Mouse (Mus musculus): ENCODE results near the gene Eif2s1. TPM values are rescaled to one million over a fixed set of nuclear protein-coding genes. Genes with fewer than 3 reads are reported as not detected.
A peak's percentile ranks its signal among the peaks of the same experiment; 100 is the strongest.

Gene Eif2s1
- 10 to 100 TPM; 94.9 to 96.6 TPM for total RNA-seq (2021)
- long read RNA-seq, experiment 1, transcript Eif2s1-201 (8 exons, 3,405 nt), result major isoform, 175 of 186 reads
- long read RNA-seq, experiment 1, partial matches to known transcripts, result 5 of 186 reads
- long read RNA-seq, experiment 1, other reads (novel, unspliced or antisense), result 6 of 186 reads
- long read RNA-seq, experiment 2, transcript Eif2s1-201 (8 exons, 3,405 nt), result major isoform, 33 of 35 reads
- long read RNA-seq, experiment 2, partial matches to known transcripts, result 1 of 35 reads
- long read RNA-seq, experiment 2, other reads (novel, unspliced or antisense), result 0 of 35 reads

DNA sequence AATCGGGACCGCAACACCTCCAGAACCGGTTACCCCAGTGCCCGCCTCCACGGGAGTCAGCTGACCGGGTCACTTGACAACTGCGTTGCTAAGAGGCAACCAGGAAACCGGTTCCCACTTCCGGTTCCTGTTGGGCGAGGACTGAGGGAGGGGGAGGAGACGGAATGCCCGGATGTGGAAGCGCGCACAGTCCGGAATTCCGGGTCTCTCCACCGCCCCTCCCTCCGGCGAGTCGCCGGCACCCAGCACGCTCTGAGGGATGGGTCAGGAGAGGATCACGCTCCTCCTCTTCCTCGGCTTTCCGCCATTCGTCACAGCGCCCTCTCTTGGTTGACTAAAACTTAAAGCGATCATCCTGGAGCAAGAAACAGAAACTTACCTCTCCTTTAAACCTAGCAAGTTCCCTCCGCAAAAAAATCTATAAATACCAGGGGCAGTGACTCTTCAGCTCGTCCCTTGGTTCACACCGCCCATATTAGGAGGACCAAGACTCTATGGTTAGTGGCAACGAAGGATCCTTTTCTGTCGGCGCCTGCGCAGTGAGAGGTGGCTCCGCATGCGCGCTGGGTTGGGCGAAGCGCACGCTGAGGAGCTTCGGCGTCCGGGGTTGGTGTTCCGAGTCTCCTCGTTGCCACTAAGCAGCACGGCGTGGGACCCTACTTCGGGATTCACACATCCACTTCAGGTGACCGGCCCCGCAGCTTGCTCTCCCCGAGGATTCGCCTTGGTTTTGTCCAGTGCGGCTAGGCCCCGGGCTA lies at the start of gene Eif2s1, which contains the start of gene Atp6v1d:
Eif2s1 (plus strand) TSS at position 324 of the 758 bp plus-strand sequence.
Atp6v1d (minus strand) TSS at position 143 of the 758 bp plus-strand sequence.
- DNase-seq, result peak; percentile 99

DNA sequence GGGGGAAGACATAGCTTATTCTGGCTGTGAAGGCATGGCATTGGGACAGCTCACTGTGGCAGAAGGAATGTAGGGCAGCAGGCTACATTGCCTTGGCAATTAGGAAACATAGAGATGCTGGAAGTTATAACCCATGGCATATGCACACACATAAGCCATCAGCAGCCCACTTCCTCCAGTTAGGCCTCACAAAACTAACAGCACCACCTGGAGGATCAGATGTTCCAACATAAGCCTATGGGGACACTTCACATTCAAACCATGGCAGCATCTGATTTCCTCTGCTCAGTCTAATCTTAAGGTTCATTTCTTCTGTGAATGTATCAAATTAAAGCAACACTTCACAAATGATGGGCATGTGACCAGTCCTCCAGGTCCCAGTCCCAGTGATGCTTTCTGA lies 47.2 kb upstream of the Eif2s1 start:
- peak in 1 of 2 experiments; percentile 12 for DNase-seq

DNA sequence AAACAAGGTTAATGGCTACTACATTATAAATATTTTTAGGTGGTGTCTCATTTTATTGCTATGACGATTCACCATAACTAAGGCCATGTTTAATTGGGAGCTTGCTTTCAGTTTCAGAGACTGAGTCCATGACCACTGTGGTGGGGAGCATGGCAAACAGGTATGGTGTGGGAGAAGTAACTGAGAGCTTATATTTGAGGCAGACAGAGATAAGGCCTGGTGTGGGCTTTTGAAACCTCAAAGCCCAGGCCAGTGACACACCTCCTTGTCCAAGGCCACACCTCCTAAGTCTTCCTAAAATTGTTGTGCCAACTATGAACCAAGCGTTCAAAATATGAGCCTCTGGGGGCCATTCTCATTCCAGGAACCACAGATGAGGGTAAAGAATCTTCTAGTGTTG lies 27.1 kb upstream of the Eif2s1 start:
- no peak for DNase-seq

DNA sequence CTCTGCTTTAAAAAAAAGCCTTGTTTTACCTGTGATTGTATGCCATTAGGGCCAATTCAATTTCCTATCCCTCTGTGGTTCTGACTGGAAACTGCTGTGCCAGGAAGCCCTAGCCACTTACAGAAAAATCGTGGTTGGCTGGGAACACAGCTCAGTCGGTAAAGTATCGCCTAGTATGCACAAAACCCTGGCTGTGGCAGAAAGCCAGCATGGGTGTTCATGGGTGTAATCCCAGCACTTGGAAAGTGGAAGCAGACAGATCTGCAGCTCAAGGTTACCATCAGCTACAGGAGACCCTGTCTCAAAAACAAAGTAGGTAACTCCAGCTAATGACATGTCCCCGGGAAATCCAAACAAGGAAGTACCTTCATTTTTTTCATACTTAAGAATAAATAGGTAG lies 21.7 kb upstream of the Eif2s1 start:
- DNase-seq, result peak in 1 of 2 experiments; percentile 10

DNA sequence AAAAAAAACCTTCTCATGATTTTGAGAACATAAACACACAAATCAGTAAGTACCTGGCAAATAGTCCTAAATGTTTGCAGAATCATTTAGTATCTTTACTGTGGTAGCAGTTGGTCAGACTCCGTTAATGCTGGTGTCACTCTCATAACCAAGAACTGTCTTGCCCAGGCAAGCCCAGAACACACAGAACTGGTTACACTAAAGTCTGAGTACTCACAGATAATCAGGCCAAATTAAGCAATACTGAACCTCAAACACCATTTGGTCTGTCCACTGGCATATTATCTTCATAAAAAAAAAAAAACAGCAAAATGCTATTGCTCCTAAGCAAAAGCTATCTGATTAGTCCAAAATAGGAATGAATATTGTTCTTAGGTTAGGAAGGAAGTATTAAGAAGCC lies 19.2 kb upstream of the Eif2s1 start:
- DNase-seq, result no peak

DNA sequence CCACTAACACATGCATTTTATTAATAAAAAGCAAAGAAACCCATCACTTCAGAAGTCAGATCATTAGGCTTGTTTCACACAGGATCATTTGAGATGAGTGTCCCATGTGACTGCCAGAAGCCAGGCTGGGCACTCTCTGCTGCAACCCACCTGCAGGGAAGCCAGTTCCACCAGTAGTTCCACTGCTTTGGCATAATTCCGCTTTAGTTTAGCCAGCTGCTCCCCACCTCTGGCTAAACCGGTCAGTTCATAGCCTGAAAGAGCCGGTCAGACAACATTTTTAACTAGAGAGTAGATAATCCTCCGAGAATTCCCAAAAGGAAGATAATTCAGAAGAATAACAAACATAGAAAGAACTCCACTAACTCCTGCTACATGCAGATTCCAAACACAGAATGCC lies 13.4 kb upstream of the Eif2s1 start:
- no peak for DNase-seq

DNA sequence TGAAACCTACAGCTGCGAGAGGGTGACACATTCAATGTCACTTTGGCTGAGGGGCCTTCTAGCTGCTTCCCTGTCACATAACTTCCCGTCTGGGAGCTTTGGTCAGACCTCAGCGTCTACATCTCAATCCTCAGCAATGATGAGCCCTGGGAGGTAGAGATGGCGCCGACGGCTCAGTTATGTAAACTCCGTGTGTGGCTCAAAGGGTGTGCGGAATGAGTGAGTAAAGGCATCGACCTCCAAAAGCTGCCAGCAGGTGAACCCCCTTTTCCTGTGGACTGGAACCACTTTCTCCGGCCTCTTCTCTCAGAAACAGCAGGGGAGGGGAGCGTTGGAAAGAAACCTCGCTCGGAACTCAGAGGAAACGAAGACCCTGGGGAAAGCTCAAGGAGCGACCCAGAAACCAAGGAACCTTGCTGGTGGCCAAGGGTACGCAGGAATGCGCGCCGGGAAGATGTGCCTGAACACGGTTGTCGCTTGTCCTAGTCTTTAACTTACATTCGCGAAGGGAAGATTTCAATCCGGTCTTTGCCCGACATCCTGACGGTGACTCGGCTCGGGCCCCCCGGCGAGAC lies 611 bp upstream of the Eif2s1 start:
- no peak for DNase-seq

DNA sequence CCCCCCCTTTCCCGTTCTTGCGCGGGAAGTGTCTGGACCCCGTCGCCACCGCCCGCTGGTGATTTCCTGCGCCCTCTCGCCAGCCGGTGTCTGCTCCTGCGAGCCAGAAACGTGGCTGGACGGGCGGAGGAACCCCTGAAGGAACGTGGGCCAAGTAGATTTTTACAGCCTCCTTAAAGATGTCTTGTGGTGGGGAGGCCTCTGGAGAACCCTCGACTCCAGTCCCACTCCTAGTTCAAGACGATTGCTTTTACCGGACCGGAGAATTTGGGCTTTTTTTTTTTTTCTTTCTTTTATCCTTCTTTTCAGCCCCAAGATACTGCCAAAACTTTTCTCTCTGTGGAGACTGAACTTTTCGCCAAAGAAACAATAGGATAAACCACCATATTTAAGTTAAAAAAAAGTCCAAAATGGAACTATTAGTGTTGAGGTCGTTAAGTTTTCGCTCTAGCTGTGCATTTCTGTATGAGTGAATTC lies 673 bp downstream of the Eif2s1 start:
- no peak for DNase-seq

DNA sequence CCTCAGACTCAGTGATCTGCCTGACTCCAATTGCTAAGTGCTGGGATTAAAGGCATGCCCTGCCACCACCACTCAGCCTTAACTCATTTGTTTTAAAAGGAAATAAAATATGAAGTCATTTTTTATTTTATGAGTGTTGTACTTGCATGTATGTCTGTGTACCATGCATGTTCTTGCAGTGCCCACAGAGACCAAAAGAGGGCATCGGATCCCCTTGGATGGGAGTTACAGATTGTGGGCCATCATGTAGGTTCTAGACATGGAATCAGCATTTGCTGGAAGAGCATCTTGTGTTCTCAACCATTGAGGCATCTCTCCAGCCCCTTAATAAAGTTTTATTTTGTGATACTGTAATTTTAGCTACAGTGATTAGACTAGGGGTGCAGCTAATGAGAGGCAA lies 3.8 kb downstream of the Eif2s1 start:
- peak in 1 of 2 experiments; percentile 11 for DNase-seq

DNA sequence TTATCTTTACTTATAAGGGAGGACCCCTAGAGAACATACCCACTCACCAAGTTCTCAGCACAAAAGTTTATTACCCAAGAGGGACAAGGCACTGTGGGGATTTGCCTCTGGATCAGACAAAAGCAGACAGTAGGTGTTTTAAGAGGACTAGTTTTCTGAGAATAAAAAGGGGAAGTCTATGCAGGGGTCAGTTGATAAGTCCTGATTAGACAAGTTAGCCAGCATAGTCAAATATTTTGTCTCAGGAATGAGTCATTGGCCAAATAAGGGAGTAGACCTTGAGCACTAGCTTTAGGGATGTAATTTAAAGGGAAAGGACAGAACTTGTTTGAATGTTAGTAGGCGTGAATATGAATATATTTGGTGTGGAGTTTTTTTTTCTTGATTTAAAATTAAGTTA lies 6.5 kb downstream of the Eif2s1 start:
- no peak for DNase-seq

DNA sequence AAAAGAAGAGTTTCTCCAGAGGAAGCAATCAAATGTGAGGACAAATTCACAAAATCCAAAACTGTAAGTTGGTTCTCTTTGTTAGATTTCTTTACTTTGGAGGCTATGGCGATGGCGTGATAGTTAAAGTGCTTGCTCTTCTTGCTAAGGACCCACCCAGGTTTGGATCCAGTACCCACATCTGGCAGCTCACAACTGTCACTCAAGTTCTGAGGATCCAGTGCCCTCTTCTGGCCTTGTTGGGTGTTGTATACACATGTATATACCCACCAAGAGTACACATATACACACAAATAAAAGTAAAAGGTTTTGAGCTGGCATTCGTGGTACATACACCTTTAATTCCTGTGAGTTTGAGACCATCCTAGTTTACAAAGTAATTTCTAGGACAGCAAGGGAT lies 13.0 kb downstream of the Eif2s1 start:
- no peak for DNase-seq

DNA sequence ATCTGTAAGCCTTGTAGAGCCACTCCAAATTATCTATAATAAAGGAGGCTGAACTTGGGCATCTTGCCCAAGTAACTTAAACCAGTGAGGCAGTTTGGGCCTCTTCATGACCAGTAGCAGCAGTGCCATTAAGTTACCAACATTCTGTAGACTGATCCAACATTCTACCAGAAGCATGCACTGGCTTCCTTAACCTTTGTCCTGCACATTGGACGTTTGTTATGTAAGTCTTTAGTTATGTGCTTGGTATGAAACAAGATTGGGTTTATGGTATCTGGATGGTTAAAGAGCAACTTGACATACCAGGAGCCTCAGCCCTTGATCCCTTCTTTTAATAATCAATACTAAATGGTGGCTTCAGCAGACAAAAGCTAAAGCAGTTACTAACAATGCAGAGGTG lies 28.4 kb downstream of the Eif2s1 start:
- no peak for DNase-seq

DNA sequence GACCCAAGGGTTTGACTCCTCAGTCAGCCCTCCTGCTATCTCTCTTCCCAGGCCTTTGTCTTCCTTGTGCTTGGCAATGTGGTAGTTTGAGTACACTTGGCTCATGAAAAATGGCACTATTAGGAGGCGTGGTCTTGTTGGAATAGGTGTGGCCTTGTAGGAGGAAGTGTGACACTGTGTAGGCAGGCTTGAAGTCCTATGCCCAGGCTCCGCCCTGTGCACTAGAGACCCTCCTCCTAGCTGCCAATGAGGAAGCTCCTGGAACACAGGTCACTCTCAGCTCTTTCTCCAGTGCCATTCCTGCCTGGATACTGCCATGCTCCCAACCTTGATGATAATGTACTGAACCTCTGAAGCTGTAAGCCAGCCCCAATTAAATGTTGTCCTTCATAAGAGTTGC lies 29.5 kb downstream of the Eif2s1 start:
- DNase-seq, result no peak

DNA sequence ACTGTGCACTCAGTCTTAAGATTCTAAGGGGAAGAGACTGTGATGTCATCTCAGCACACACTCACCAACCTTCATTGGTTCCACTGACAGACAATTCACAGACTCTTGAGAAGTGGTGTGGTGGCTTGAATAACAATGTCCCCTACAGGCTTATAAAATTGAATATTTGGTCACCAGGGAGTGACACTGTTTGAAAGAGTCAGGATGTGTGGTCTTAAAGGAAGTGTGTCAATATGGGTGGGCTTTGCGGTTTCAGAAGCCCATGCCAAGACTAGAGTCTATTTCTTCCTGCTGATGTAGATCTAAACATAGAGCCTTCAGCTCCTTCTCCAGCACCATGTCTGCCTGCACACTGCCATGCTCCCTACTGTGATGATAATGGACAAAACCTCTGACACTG lies 36.2 kb downstream of the Eif2s1 start:
- DNase-seq, result no peak

DNA sequence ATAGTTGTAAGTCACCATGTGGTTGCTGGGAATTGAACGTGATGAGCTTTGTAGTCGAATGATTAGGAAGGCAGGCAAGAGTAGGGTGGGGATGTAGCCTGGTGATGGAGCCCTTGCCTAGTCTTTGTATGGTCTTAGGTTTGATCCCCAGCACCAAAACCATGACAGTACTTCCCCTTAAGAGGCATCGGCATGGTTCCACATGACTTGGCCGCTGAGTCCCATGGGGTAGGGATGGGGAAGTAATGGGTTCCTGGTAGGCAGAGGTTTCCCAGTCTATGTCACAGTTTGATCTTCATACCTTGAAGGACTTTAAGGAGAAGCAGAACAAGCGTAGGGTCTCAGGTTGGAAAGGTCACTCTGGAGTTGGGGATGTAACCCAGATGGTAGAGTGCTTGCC lies 39.8 kb downstream of the Eif2s1 start:
- DNase-seq, result no peak

DNA sequence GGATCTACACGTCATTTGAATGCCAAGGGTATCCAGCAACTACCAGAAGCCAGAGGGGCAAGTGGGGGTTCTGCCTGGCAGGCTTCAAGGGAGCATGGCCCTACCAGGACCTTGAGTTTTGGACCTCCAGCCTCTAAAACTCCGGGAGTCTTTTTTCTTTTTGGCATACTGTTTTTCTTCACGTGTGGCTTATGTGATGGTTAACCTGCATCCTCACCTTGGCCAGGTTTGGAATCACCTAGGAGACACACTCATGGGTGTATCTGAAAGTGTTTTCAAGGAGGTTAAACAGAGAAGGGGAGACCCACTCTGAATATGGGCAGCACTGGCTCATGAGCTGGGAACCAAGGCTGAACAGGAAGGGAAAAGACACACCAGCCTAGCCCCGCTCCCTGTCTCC lies 41.7 kb downstream of the Eif2s1 start:
- DNase-seq, result no peak

DNA sequence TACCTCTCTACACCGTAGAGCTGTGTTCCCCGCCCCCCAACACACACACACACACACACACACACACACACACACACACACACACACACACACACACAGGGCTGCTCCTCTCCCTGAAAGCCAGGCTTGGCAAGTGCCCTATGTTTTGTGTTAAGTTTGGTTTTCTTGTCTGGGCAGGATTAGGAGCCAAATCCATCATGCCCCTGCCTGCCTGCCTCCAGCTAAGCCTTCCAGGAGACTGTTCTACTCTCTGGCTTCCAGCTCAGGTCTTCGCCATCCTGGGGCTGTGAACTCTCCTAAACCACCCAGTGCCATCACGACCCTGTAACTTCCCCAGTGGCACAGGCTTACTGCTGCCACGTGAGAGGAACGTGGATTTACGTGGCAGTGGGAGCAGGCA lies 42.9 kb downstream of the Eif2s1 start:
- DNase-seq, result no peak

DNA sequence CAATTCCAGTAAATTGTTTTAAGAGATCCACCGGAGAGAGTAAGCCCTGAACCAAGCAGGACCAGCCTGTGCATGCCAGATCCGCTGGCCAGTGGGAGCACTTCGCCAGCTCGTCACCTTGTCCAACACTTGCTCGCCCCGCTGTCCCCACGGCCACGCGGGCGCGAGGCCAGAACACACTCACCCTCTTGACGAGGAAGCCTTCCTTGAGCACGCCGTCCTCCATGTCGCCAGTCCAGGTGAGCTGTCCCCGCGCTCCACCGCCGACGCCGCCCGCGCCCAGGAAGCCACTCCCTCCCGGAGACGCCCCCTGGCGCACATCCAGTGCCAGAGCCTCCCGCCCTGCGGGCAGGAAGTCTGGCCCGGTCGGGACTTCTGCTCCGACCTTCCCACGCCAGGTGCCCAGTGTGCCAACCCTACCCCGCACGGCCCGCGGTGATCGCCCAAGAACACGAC lies 45.1 kb downstream of the Eif2s1 start, which contains the start of gene Plek2:
Plek2 (minus strand) TSS at position 258 of the 456 bp plus-strand sequence.
- peak; percentile 85 to 87 for DNase-seq

DNA sequence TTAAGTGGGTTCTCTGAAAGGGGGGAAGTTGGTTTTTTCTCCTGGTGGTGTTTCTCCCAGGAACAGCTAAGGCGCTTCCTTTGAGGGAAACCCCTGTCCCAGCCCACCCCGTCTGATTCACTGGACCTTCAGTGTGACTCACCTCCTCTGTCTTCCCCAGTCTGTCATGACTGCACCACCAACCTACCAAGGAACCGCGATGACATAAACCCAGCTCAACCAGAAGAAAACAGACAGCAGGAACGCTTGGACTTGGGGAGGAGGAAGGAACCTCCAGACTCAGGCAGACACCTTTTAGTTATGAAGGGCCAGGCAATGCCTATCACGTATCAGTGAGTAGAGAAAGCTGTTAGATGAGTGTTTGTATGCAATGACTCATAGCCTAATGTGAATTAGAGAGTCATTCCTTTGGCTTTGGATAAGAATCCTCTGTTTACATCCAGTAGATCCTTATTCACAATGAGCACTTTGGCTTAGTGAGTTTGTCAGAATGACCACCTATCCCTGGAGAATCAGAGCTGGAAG lies 46.5 kb downstream of the Eif2s1 start:
- DNase-seq, result no peak

DNA sequence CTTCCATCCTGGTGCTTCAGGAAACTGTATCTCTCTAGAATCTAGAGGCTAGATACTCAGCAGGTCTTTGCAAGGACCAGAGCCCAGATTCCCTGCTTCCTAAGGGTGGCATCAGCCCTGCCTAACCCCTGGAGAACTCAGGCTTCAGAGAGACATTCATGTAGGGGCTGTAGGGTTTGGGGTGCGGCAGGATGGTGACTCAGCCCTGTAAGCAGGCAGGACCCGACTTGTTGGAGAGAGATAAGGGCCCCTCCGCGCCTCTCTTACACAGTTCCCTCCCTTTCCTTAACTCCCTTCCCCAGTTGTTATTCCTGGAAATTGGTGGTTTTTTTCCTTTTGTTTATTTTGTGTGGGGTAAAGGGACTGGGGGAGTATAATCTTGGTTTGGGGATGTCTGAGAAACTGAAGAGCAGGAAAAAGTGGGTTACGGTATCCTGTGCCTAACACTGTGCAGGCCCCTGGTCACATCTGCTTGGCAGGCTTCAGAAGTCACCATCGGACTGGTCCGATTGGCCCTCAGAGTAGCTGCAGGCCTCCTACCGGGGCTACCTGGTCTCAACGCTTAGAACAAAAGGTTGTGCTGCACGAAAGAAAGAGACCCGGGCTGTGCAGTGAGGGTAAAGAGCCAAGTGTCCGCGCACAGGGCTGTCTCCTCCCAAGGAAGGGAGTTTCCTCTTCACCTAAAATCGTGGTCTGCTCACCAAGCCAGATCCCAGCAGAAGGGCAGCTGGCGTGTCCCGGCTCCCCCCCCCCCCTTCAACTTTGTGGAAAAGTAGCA lies 49.3 kb downstream of the Eif2s1 start:
- DNase-seq, result no peak

DNA sequence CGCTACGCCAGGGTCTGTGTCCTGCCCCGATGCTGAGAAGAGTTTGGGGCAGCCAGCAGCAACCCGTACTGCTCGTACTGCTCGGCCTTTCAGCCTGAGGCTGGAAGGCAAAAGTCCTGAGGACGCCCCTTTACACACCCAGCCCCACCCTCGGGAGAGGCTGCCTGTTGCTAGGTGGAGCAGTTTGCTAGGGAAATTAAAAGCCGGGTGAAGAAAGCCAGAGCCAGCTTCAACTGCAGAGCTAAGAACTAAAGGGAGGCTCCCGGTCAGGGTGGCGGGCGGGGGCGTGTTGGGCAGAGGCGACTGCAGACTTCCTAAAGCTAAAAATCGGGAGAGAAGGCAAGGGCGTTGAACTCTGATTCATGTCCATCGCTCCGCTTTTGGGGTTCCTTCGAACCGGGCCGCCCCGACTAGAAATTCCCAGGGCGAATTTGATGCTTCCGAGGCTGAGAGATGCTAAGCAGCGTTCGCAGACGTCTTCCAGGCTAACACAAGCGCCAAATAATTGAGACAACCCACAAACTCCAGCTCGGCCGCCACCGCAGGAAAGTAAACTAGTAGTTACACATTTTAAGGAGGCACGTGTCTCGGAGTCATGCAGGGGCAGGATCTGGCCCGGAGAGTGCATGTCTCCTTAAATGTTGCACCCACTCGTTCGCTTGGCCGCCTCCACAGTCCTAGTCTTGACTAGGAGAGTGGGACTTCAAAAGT lies 50.2 kb downstream of the Eif2s1 start:
- DNase-seq, result peak in 1 of 2 experiments; percentile 38
